Mouse (Mus musculus) midbrain, postnatal 0 days (tissue): ENCODE measurements around the gene Zc3hav1l. TPM values are rescaled to one million over a fixed set of nuclear protein-coding genes. Genes with fewer than 3 reads are reported as not detected.
A peak's percentile ranks its signal among the peaks of the same experiment; 100 is the strongest.

ENCODE experiments used
- ATAC-seq: fragments of 200-750 bp; cut with Nextera tagmentation; 2 replicates; pipeline ENCODE4 v1.8.0; 2017; ENCODE audit warnings: moderate number of reproducible peaks, mild to moderate bottlenecking, moderate TSS enrichment, moderate library complexity; ENCODE audit not compliant: low FRiP score
- DNase-seq: peaks from one replicate; pipeline ENCODE4 v3.0.0-alpha.2; 2015; ENCODE audit warnings: low spot score
- H3K27ac ChIP-seq: fragments of 300-500 bp; sonication (generic); 2 replicates; pipeline ENCODE4 v1.5.1; 2014; ENCODE audit warnings: low read depth, mild to moderate bottlenecking, low read length, mixed read lengths
- H3K27me3 ChIP-seq: fragments of 300-500 bp; sonication (generic); 2 replicates; pipeline ENCODE4 v1.6.1; 2014; ENCODE audit warnings: low read length, control low read depth, mixed read lengths; ENCODE audit not compliant: insufficient read depth
- H3K36me3 ChIP-seq: fragments of 300-500 bp; sonication (generic); 2 replicates; pipeline ENCODE4 v1.6.1; 2014; ENCODE audit warnings: low read length, control low read depth, mixed read lengths; ENCODE audit not compliant: insufficient read depth
- H3K4me1 ChIP-seq: fragments of 300-500 bp; sonication (generic); 2 replicates; pipeline ENCODE4 v1.6.1; 2014; ENCODE audit warnings: mild to moderate bottlenecking, control low read depth, antibody characterized with exemption, low read length, mixed read lengths; ENCODE audit not compliant: insufficient read depth
- H3K4me2 ChIP-seq: fragments of 300-500 bp; sonication (generic); 2 replicates; pipeline ENCODE4 v1.6.1; 2014; ENCODE audit warnings: low read depth, mild to moderate bottlenecking, low read length, mixed read lengths; ENCODE audit not compliant: poor library complexity, severe bottlenecking
- H3K4me3 ChIP-seq: fragments of 300-500 bp; sonication (generic); 2 replicates; pipeline ENCODE4 v1.5.1; 2014; ENCODE audit warnings: low read depth, mild to moderate bottlenecking, low read length, moderate library complexity
- H3K9ac ChIP-seq: fragments of 300-500 bp; sonication (generic); replicated peaks from 2 replicates; pipeline ENCODE4 v1.6.1; 2014; ENCODE audit warnings: mild to moderate bottlenecking, low read length, moderate library complexity, mixed read lengths; ENCODE audit not compliant: poor library complexity, severe bottlenecking
- H3K9me3 ChIP-seq: fragments of 300-500 bp; sonication (generic); 2 replicates; pipeline ENCODE4 v1.6.1; 2016; ENCODE audit warnings: low read length, control low read depth
- CTCF ChIP-seq: IDR thresholded peaks from 2 replicates; pipeline ENCODE4 v1.5.1; 2016; ENCODE audit warnings: antibody characterized with exemption, mild to moderate bottlenecking
- whole genome bisulfite sequencing: fragments of 180-500 bp; shearing (Covaris S2); extraction: QIAGEN DNeasy Blood & Tissue Kit; methylation state at CpG from one replicate; pipeline ENCODE4 v1.1.7; 2014; 5-methylcytosine and 5-hydroxymethylcytosine counted together
- polyA plus RNA-seq: library from polyadenylated mRNA; unstranded; fragments of >200 nt; fragmentation: Nextera tagmentation; extraction: Ambion mirVana; gene quantifications from 2 replicates; pipeline ENCODE4 v1.2.1, GENCODE M21; 2015
- total RNA-seq: library from RNA; depleted of rRNA; stranded (reverse); fragments of >200 nt; gene quantifications from 2 replicates; pipeline ENCODE4 v1.2.3, GENCODE M21; 2014; rRNA removed

Zc3hav1l gene
- total RNA-seq (8.1 and 11.0 TPM in 2 replicates), polyA plus RNA-seq (3.6 and 3.7 TPM in 2 replicates)

GRCm38 (mm10) chr6:38298761-38299401 is at the start of gene Zc3hav1l:
Zc3hav1l (minus strand) TSS chr6:38299259.
- peak; percentile 92 for ATAC-seq
- Histone ChIP-seq H3K36me3 (peaks cover 9% of the 10 kb centered on the region; the same call in 1 of the 2 replicates), H3K9ac (peak within 1 kb of the TSS; percentile 80), H3K27ac (peak within 1 kb of the TSS; percentile 81), H3K27me3 (no peaks in the 10 kb centered on the region), H3K4me3 (peak within 1 kb of the TSS; percentile 66), H3K9me3 (no peaks in the 10 kb centered on the region), H3K4me2 (peak within 1 kb of the TSS; percentile 82), H3K4me1 (no peaks in the 10 kb centered on the region)
- no peak; the same call in 1 of the 2 replicates for TF ChIP-seq CTCF
- 2% methylated on average over 46 of the region's 70 CpGs for WGBS
- peak; percentile 73 for DNase-seq

- ATAC-seq (no peak), DNase-seq (no peak)
- no peaks in the 10 kb centered on the region for H3K9me3 ChIP-seq
- 78% methylated on average over 5 of the region's 5 CpGs for WGBS
- no peak overlapping the region for H3K4me3 ChIP-seq
- H3K27ac ChIP-seq = no peak overlapping the region
- no peak overlapping the region for H3K4me2 ChIP-seq
- TF ChIP-seq CTCF = no peak
- H3K9ac ChIP-seq = no peak overlapping the region
- H3K36me3 ChIP-seq = no peaks in the 10 kb centered on the region
- no peaks in the 10 kb centered on the region for H3K4me1 ChIP-seq
- peaks cover 30% of the 10 kb centered on the region for H3K27me3 ChIP-seq
Measured at GRCm38 (mm10) chr6:38347875-38348274, 48.8 kb upstream of the Zc3hav1l start.

GRCm38 (mm10) chr6:38345796-38346195 is 46.7 kb upstream of the Zc3hav1l start:
- Histone ChIP-seq H3K27ac (no peak overlapping the region), H3K9me3 (no peaks in the 10 kb centered on the region), H3K4me1 (no peaks in the 10 kb centered on the region), H3K4me2 (no peak overlapping the region), H3K9ac (no peak overlapping the region), H3K4me3 (no peak overlapping the region), H3K36me3 (no peaks in the 10 kb centered on the region), H3K27me3 (peaks cover 12% of the 10 kb centered on the region; the same call in 1 of the 2 replicates)
- 57% methylated on average over 7 of the region's 7 CpGs for WGBS
- no peak for ATAC-seq
- no peak for DNase-seq
- no peak for TF ChIP-seq CTCF

- no peak overlapping the region for H3K4me2 ChIP-seq
- 84% methylated on average over 7 of the region's 7 CpGs for WGBS
- no peaks in the 10 kb centered on the region for H3K9me3 ChIP-seq
- H3K4me1 ChIP-seq = no peaks in the 10 kb centered on the region
- no peak for TF ChIP-seq CTCF
- ATAC-seq = no peak
- H3K27ac ChIP-seq = no peak overlapping the region
- no peaks in the 10 kb centered on the region for H3K36me3 ChIP-seq
- no peak overlapping the region for H3K9ac ChIP-seq
- no peak for DNase-seq
- no peak overlapping the region for H3K4me3 ChIP-seq
- no peaks in the 10 kb centered on the region for H3K27me3 ChIP-seq
Measured at GRCm38 (mm10) chr6:38344006-38344670, 45.1 kb upstream of the Zc3hav1l start.

- ATAC-seq (no peak), DNase-seq (no peak)
- 53% methylated on average over 3 of the region's 3 CpGs for WGBS
- Histone ChIP-seq H3K4me3 (no peak overlapping the region), H3K27me3 (no peaks in the 10 kb centered on the region), H3K4me1 (no peaks in the 10 kb centered on the region), H3K9me3 (no peaks in the 10 kb centered on the region), H3K9ac (no peak overlapping the region), H3K36me3 (no peaks in the 10 kb centered on the region), H3K4me2 (no peak overlapping the region), H3K27ac (no peak overlapping the region)
- no peak for TF ChIP-seq CTCF
Measured at GRCm38 (mm10) chr6:38343581-38343980, 44.5 kb upstream of the Zc3hav1l start.

- no peak for ATAC-seq
- DNase-seq = no peak
- Histone ChIP-seq H3K36me3 (no peaks in the 10 kb centered on the region), H3K4me1 (no peaks in the 10 kb centered on the region), H3K4me3 (no peak overlapping the region), H3K4me2 (no peak overlapping the region), H3K9me3 (no peaks in the 10 kb centered on the region), H3K9ac (no peak overlapping the region), H3K27ac (no peak overlapping the region), H3K27me3 (no peaks in the 10 kb centered on the region)
- TF ChIP-seq CTCF = no peak
- WGBS = 80% methylated on average over 8 of the region's 8 CpGs
Measured at GRCm38 (mm10) chr6:38342666-38342992, 43.6 kb upstream of the Zc3hav1l start.
